Mouse (Mus musculus) adrenal gland, postnatal 36 days (tissue): ENCODE measurements around the gene Eid2. TPM values are rescaled to one million over a fixed set of nuclear protein-coding genes. Genes with fewer than 3 reads are reported as not detected.
A peak's percentile ranks its signal among the peaks of the same experiment; 100 is the strongest.

Experiments
- DNase-seq, 2 experiments: peaks; one replicate each; pipeline ENCODE4 v3.0.0; 2021; ENCODE audit warnings: mixed read lengths in 1 of 2
- total RNA-seq, 2 experiments: library from RNA; stranded (reverse); gene quantifications; 2 replicates each; pipeline ENCODE4 v1.2.3; 2021

The Eid2 gene
- total RNA-seq, 2 experiments from 2014 or later: 25.2 to 51.2 TPM

- DNase-seq: peak; percentile 57 to 61
Observed at GRCm38 (mm10) chr7:28290638-28291590, 23.2 kb downstream of the Eid2 start, which contains the start of gene Selenov. Selenov (minus strand) TSS chr7:28291186.

- peak; percentile 84 for DNase-seq
Observed at GRCm38 (mm10) chr7:28294481-28294880, 26.8 kb downstream of the Eid2 start.

GRCm38 (mm10) chr7:28298837-28299625, 31.4 kb downstream of the Eid2 start:
- DNase-seq: peak; percentile 49 to 70

- DNase-seq: peak; percentile 70 to 75
Observed at GRCm38 (mm10) chr7:28301616-28302433, 34.1 kb downstream of the Eid2 start, which contains the start of gene Dll3. Dll3 (minus strand) TSS chr7:28302238.

GRCm38 (mm10) chr7:28305641-28306040, 38.0 kb downstream of the Eid2 start:
- peak in 1 of 2 experiments; percentile 59 for DNase-seq

GRCm38 (mm10) chr7:28306216-28306615, 38.5 kb downstream of the Eid2 start:
- no peak for DNase-seq

GRCm38 (mm10) chr7:28309737-28310136, 42.1 kb downstream of the Eid2 start:
- DNase-seq: no peak

- peak in 1 of 2 experiments; percentile 28 for DNase-seq
Observed at GRCm38 (mm10) chr7:28311151-28311925, 43.7 kb downstream of the Eid2 start.

GRCm38 (mm10) chr7:28311926-28312543, 44.4 kb downstream of the Eid2 start, which contains the start of gene Timm50:
Timm50 (minus strand) TSS chr7:28312072.
- peak; percentile 99 for DNase-seq

GRCm38 (mm10) chr7:28318036-28318435, 50.4 kb downstream of the Eid2 start:
- peak in 1 of 2 experiments; percentile 20 for DNase-seq

GRCm38 (mm10) chr7:28318714-28319113, 51.0 kb downstream of the Eid2 start:
- peak; percentile 65 to 70 for DNase-seq

Other genes starting within 250 kb of the Eid2 start
- gene Psmc4, start 217.8 kb upstream of the Eid2 start, total RNA-seq: 100 to 1,000 TPM; 151 to 195 TPM
- gene Fcgbp, start 196.6 kb upstream of the Eid2 start, total RNA-seq: not detected
- not detected for gene 9530053A07Rik, start 138.4 kb upstream of the Eid2 start, total RNA-seq
- 100 to 1,000 TPM in 1 of 2 experiments, 10 to 100 TPM in 1; 92.2 to 134 TPM for gene Fbl, start 98.2 kb upstream of the Eid2 start, total RNA-seq
- 10 to 100 TPM; 27.3 to 31.4 TPM for gene Dyrk1b, start 88.4 kb upstream of the Eid2 start, total RNA-seq
- gene Eid2b, start 9.9 kb downstream of the Eid2 start, total RNA-seq: 10 to 100 TPM; 13.7 to 18.4 TPM
- gene Selenov, start 23.3 kb downstream of the Eid2 start, total RNA-seq: 1 to 10 TPM in 1 of 2 experiments, not detected in 1; 1.1 TPM
- gene Dll3, start 34.4 kb downstream of the Eid2 start, total RNA-seq: under 1 TPM in 1 of 2 experiments, not detected in 1; 0.89 TPM
- 100 to 1,000 TPM in 1 of 2 experiments, 10 to 100 TPM in 1; 84.0 to 102 TPM for gene Timm50, start 44.2 kb downstream of the Eid2 start, total RNA-seq
- 100 to 1,000 TPM; 122 to 287 TPM for gene Supt5, start 70.9 kb downstream of the Eid2 start, total RNA-seq
- gene Rps16, start 82.8 kb downstream of the Eid2 start, total RNA-seq: 1,000 to 10,000 TPM; 1,072 to 1,115 TPM
- gene Plekhg2, start 104.7 kb downstream of the Eid2 start, total RNA-seq: 10 to 100 TPM; 19.0 to 27.2 TPM
- gene Zfp36, start 112.4 kb downstream of the Eid2 start, total RNA-seq: 10 to 100 TPM; 19.0 to 26.1 TPM
- 10 to 100 TPM; 33.6 to 47.4 TPM for gene Med29, start 124.8 kb downstream of the Eid2 start, total RNA-seq
- gene Paf1, start 125.1 kb downstream of the Eid2 start, total RNA-seq: 10 to 100 TPM; 67.3 to 77.7 TPM
- 1 to 10 TPM; 6.7 to 8.1 TPM for gene Gmfg, start 169.6 kb downstream of the Eid2 start, total RNA-seq
- 10 to 100 TPM; 15.6 to 17.5 TPM for gene Lrfn1, start 184.1 kb downstream of the Eid2 start, total RNA-seq
- gene Ifnl2, start 242.6 kb downstream of the Eid2 start, total RNA-seq: not detected